Mouse (Mus musculus) heart, embryonic 16.5 days (tissue): ENCODE results near the gene Igsf9b. TPM values are rescaled to one million over a fixed set of nuclear protein-coding genes. Genes with fewer than 3 reads are reported as not detected.

Experiments
- ATAC-seq: fragments of 200-750 bp; cut with Nextera tagmentation; replicated peaks from 2 replicates; pipeline ENCODE4 v1.8.0; 2017; ENCODE audit warnings: moderate number of reproducible peaks; ENCODE audit not compliant: insufficient read depth, low FRiP score; ENCODE audit errors: extremely low read depth
- H3K27ac ChIP-seq: fragments of 300-500 bp; sonication (generic); 2 replicates; pipeline ENCODE4 v1.5.1; 2014; ENCODE audit warnings: mild to moderate bottlenecking, low read length, control low read depth, moderate library complexity
- H3K27me3 ChIP-seq: fragments of 300-500 bp; sonication (generic); 2 replicates; pipeline ENCODE4 v1.6.1; 2014; ENCODE audit warnings: low read length, mixed read lengths; ENCODE audit not compliant: control insufficient read depth, insufficient read depth
- H3K36me3 ChIP-seq: fragments of 300-500 bp; sonication (generic); 2 replicates; pipeline ENCODE4 v1.6.1; 2014; ENCODE audit not compliant: control insufficient read depth, insufficient read depth
- H3K4me1 ChIP-seq: fragments of 300-500 bp; sonication (generic); 2 replicates; pipeline ENCODE4 v1.6.1; 2014; ENCODE audit warnings: low read length, mixed read lengths; ENCODE audit not compliant: control insufficient read depth, insufficient read depth
- H3K4me2 ChIP-seq: fragments of 300-500 bp; sonication (generic); 2 replicates; pipeline ENCODE4 v1.6.1; 2014; ENCODE audit warnings: low read depth, mild to moderate bottlenecking, control low read depth, low read length
- H3K4me3 ChIP-seq: fragments of 300-500 bp; sonication (generic); 2 replicates; pipeline ENCODE4 v1.5.1; 2014; ENCODE audit warnings: mild to moderate bottlenecking, control low read depth, low read length
- H3K9ac ChIP-seq: fragments of 300-500 bp; sonication (generic); 2 replicates; pipeline ENCODE4 v1.6.1; 2014; ENCODE audit warnings: low read length, control low read depth
- H3K9me3 ChIP-seq: fragments of 300-500 bp; sonication (generic); replicated peaks from 2 replicates; pipeline ENCODE4 v1.6.1; 2016; ENCODE audit warnings: low read length; ENCODE audit not compliant: control insufficient read depth
- WGBS: fragments of 180-500 bp; shearing (Covaris S2); extraction: QIAGEN DNeasy Blood & Tissue Kit; methylation state at CpG from one replicate; pipeline ENCODE4 v1.1.7; 2014; 5-methylcytosine and 5-hydroxymethylcytosine counted together
- polyA plus RNA-seq: library from polyadenylated mRNA; unstranded; fragments of >200 nt; fragmentation: Nextera tagmentation; extraction: Ambion mirVana; gene quantifications from 2 replicates; pipeline ENCODE4 v1.2.1, GENCODE M21; 2015

Gene Igsf9b
- polyA plus RNA-seq, 1 experiment from 2014 or later = 3.5 TPM

DNA sequence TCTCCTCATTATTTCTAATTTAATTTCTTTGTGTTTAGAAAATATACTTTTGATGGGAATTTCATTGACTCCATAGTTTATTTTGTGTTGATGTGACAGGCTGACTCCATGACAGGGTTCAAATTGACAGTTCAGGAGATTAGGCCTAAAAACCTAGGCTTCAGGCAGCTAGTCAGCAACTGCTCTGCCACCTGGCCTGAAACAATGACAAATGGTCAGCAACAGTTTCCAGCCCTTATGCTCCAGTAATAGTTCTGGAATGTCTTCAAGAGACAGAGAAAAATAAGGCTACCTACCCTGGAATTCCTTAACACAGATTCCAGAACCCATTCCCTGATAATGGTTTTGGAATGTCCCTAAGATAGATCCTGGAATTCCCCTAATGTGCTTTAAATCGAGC is 76.7 kb downstream of the Igsf9b start:
- no peaks in the 10 kb centered on the region for H3K36me3 ChIP-seq
- no peaks in the 10 kb centered on the region for H3K27me3 ChIP-seq
- H3K4me3 ChIP-seq = no peak overlapping the region
- H3K4me2 ChIP-seq = no peak overlapping the region
- no peaks in the 10 kb centered on the region for H3K4me1 ChIP-seq
- WGBS = 13% methylated on average over 1 of the region's 1 CpGs
- H3K9ac ChIP-seq = no peak overlapping the region
- no peak overlapping the region for H3K27ac ChIP-seq
- ATAC-seq = no peak
- H3K9me3 ChIP-seq = no peaks in the 10 kb centered on the region

GRCm38 (mm10) chr9:27386951-27387350 is 87.9 kb downstream of the Igsf9b start:
- Histone ChIP-seq H3K9me3 (no peaks in the 10 kb centered on the region), H3K27me3 (no peaks in the 10 kb centered on the region), H3K4me1 (no peaks in the 10 kb centered on the region), H3K4me2 (no peak overlapping the region), H3K27ac (no peak overlapping the region), H3K36me3 (no peaks in the 10 kb centered on the region), H3K4me3 (no peak overlapping the region), H3K9ac (no peak overlapping the region)
- 78% methylated on average over 3 of the region's 3 CpGs for WGBS
- no peak for ATAC-seq

GRCm38 (mm10) chr9:27396500-27396899 is 97.5 kb downstream of the Igsf9b start, which contains the start of gene Spata19:
Gene Spata19, plus strand, starts transcription at chr9:27396800.
- H3K9ac ChIP-seq = no peak within 1 kb of the TSS
- no peaks in the 10 kb centered on the region for H3K4me1 ChIP-seq
- H3K36me3 ChIP-seq = no peaks in the 10 kb centered on the region
- no peaks in the 10 kb centered on the region for H3K27me3 ChIP-seq
- H3K4me3 ChIP-seq = no peak within 1 kb of the TSS
- ATAC-seq = no peak
- no peak within 1 kb of the TSS for H3K4me2 ChIP-seq
- WGBS = 64% methylated on average over 3 of the region's 3 CpGs
- H3K27ac ChIP-seq = no peak within 1 kb of the TSS
- H3K9me3 ChIP-seq = no peaks in the 10 kb centered on the region

DNA sequence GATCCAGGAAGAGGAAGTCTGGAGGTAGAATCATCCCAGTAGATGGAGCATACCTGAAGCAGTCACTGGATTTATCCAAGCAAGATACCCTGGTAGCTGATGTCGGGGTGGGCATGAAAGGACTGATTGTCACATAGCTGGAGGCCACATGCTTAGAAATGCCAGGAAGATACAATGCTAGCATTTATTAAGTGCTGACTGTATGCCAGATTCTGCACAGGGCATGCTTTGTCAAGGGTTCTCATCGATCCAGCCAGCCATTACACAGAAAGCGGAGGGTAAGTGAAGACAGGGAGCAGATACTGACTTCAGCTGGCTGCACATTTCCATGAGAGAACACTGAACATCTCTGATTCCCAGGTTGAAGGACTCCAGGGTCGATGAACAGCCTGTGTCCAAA is 102.2 kb downstream of the Igsf9b start:
- Histone ChIP-seq H3K4me1 (no peaks in the 10 kb centered on the region), H3K27me3 (no peaks in the 10 kb centered on the region), H3K27ac (no peak overlapping the region), H3K36me3 (no peaks in the 10 kb centered on the region), H3K9me3 (no peaks in the 10 kb centered on the region), H3K4me3 (no peak overlapping the region), H3K4me2 (no peak overlapping the region), H3K9ac (no peak overlapping the region)
- no peak for ATAC-seq
- WGBS = 72% methylated on average over 4 of the region's 4 CpGs

Other genes starting within 250 kb of the Igsf9b start
- 40.0 and 40.7 TPM in 2 replicates for gene Jam3, start 143.8 kb upstream of the Igsf9b start, polyA plus RNA-seq
- gene Spata19, start 97.6 kb downstream of the Igsf9b start, polyA plus RNA-seq = not detected in 2 replicates